ENCODE assay signal across 15 mouse cellular contexts in the genomic region with DNA sequence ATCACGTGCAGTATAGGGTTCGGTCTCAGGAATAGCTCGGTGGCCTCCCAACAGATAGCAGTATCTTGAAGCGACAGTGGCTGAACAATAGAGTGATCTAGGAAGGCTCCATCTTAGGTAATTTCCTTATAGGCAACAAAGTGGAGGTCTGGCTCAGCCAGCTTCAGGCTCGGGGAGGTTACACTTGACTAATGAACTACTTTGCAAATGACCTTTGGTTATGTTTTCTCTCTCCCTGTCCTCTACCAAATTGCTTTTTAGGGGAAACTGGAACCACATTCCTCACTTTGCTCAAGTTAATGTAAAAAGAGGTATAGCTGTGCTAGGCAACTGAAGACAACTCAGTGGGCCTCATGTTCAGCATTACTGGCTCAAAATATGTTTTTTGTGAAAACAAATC.
"Had no signal": no experiment of that assay in that cellular context is flagged by ENCODE, and none has a peak within 500 bp of the region (broad histone marks: within the 10 kb centered on the region; RNA-seq: fewer than 3 reads in every experiment).

No protein-coding gene starts in this region.

- H3K9me3 ChIP-seq: neural tube, embryonic 15.5 days; stomach, embryonic 15.5 days had no signal

- H3K4me1 ChIP-seq: neural tube, embryonic 15.5 days; stomach, embryonic 15.5 days had no signal

- H3K4me3 ChIP-seq: neural tube, embryonic 15.5 days; stomach, embryonic 15.5 days had no signal

- H3K27me3 ChIP-seq: neural tube, embryonic 15.5 days; stomach, embryonic 15.5 days had no signal

- DNase-seq: retina, postnatal 1 day; right cerebral cortex, adult 18-20 months; right cerebral cortex, postnatal 14 days; right cerebral cortex, postnatal 25 days; right cerebral cortex, postnatal 4 days; spleen, adult 18-20 months; thymus, adult 18-20 months; thymus, adult 2 months; thymus, postnatal 14 days; thymus, postnatal 25 days; thymus, postnatal 36 days; thymus, postnatal 4 days had no signal

- H3K27ac ChIP-seq: neural tube, embryonic 15.5 days; stomach, embryonic 15.5 days; stomach, postnatal 0 days had no signal

- H3K36me3 ChIP-seq: neural tube, embryonic 15.5 days; stomach, embryonic 15.5 days had no signal
